Mouse (Mus musculus) left cerebral cortex, postnatal 36 days (tissue): ENCODE results near the gene Cobll1. TPM values are rescaled to one million over a fixed set of nuclear protein-coding genes. Genes with fewer than 3 reads are reported as not detected.
A peak's percentile ranks its signal among the peaks of the same experiment; 100 is the strongest.

Experiments used
- DNase-seq, 2 experiments: peaks; one replicate each; pipeline ENCODE4 v3.0.0; 2021 to 2022; ENCODE audit warnings: low spot score in 2 of 2, mixed read lengths in 1 of 2
- intact Hi-C: fragments of 180-260 bp; cut with DNase I; formaldehyde crosslinking; loops from one replicate; pipeline ENCODE4 v1.15.1; 2025
- total RNA-seq, 2 experiments: library from RNA; stranded (reverse); gene quantifications; 2 replicates each; pipeline ENCODE4 v1.2.3; 2021

Cobll1 gene
- total RNA-seq, 2 experiments from 2014 or later = 6.3 to 8.1 TPM

GRCm38 (mm10) chr2:65170693-65171456, 68.3 kb downstream of the Cobll1 start:
- intact Hi-C loops = no loop called here
- no peak for DNase-seq

DNA sequence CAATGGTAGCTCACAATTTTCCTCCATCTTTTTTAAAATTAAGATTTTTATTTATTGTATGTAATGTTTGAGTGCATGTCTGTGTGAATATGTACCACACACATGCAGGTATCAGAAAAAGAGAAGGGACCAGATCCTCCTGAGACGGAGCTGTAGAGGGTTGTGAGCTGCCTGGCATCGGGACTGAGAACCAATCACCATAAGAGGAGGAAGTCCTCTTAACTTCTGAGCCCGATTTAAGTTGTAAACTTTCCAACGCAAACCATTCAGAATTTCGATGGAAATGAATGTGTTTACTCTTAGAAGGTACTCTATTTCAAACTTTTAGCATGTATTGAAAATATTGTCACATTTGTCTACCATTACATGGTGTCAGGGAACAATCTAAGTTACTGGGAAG, 68.9 kb downstream of the Cobll1 start:
- intact Hi-C loops = no loop called here
- DNase-seq = no peak

GRCm38 (mm10) chr2:65163990-65164389, 75.2 kb downstream of the Cobll1 start:
- intact Hi-C loops = no loop called here
- DNase-seq = no peak

DNA sequence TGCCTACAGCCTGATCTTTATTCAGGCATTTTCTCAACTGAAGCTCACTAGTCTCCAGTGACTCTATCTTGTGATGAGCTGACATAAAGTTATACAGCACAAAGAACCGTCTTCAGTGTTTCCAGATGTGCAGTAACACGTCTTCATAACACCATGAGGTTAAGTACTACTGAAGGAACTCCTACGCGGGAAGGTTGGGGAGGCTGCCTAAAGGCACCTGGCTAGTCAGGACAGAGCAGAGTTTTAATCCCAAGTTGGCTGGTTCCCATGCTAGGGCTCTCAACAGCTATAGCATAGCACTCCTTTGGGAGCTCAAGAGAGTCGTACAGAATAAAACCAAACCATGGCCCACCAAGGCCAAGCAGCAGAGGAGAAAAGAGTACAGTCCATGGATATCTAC, 76.6 kb downstream of the Cobll1 start:
- no peak for DNase-seq
- intact Hi-C loops = no loop called here

DNA sequence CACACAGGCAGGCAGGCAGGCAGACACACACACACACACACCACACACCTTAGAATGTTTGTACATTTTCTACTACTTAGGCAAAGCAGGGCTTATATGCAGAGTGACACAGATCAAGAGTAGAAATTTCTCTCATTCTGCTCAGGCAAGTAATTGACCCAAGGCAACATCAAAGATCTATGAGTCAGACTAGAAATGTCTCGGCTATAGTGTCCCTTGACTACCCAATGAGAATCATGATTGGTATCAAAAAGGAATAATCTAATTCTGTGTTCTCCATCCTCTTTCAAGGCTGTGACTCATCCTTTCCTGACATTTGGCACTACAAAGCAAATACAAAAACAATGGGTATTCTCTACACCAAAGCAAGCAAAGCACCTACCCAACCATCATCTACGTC, 77.5 kb downstream of the Cobll1 start:
- intact Hi-C loops = no loop called here
- no peak for DNase-seq

GRCm38 (mm10) chr2:65157981-65158651, 81.1 kb downstream of the Cobll1 start:
- intact Hi-C loops = no loop called here
- no peak for DNase-seq

- DNase-seq = no peak
- intact Hi-C loops = no loop called here
Observed at GRCm38 (mm10) chr2:65157325-65157724, 81.9 kb downstream of the Cobll1 start.

DNA sequence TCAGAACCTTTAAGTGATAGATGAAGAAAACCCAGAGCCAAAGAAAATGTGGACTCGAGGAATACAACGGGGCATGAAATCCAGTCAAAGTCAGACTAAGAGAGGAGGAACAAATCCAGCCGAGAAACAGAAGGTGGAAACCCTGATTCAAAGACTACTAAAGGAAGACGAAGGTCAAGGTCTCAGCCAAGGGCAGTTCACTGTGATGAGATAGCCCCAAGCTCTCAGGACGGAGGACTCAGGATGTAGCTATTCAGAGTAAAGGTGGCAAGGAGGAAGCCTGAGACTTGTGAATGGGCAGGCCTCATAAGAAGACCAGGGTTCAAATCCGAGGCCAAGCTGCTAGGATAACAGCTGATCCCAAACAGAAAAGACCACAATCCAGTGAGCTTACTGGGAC, 90.3 kb downstream of the Cobll1 start:
- intact Hi-C loops = no loop called here
- no peak for DNase-seq

DNA sequence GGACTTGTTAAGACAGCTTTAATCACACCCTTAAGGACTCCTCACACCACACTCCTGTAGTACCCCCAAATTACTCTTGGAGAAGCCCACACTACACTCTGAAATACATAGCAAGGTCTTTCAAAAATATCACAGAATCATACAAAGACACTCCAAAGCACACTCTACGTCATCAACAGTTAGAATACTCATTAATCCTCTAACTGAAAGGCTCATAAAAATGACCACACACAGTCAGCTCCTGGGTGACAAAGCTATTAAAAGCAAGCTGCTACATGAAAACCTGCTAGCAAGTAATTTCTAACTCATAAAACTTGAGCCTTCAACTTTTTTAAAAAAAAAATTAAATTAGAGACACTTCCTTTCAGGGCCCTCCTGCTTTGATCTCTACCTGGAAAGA, 91.8 kb downstream of the Cobll1 start:
- no peak for DNase-seq
- intact Hi-C loops = no loop called here

- intact Hi-C loops = loop anchor here (1.0 kb wide), 1 partner anchor 192 kb away; no protein-coding TSS in a partner anchor
- no peak for DNase-seq
Observed at GRCm38 (mm10) chr2:65145421-65146117, 93.6 kb downstream of the Cobll1 start.

DNA sequence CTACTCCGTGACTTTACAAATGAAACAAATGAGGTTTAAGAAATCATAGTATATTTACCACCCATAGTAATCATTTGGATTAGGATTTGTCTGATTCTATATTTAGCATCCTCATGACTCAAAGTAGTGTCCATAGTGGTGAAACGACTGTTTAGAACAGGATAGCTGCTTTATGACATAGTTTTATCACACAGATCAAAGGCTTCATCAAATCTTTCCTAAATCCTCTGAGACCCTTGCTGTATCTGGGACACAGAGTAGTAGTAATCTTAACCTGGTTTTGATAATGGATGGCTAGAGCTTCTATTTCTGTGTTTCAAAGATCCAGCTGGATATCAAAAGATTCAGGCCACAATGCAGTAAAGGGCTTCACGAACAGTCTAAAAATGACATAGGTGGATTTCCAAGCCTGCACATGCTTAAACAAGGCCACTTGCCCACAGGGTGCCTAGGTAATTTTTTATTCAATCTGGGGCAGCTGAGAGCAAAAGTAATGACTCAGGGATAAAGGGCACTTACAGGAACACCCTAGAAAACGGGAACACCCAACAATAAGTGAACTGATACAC, 98.0 kb downstream of the Cobll1 start:
- DNase-seq = no peak
- intact Hi-C loops = no loop called here

GRCm38 (mm10) chr2:65140330-65140922, 98.8 kb downstream of the Cobll1 start:
- intact Hi-C loops = no loop called here
- DNase-seq = no peak

DNA sequence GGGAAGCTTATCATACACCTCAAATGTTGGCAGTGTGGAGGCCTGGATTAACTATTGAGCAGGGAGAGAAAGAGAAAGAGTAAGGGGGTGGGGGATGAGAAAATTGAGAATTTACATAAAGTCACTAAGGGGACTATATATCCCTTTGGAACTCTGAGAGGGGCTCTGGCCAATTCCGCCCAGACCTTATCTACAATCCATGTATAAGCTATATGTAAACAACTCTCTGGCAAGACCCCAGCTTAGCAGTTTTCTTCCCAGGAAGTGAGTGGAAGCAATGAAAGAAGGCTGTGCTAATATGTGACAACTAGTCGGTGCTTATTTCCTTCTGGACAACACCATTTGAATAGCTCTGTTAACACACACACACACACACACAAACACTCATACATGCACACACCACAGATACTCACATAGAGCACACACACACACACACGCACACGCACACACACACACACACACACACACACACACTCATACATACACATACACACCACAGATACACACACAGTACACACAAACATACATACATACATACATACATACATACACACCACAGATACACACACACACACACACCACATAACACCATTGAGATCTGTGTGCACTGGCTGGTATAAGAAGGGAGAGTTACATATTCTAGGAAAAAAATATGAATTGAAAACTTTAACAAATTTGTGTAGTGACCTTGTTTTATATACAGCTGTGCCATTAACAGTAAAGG, 99.4 kb downstream of the Cobll1 start:
- no peak for DNase-seq
- intact Hi-C loops = no loop called here

- intact Hi-C loops = no loop called here
- no peak for DNase-seq
Observed at GRCm38 (mm10) chr2:65138992-65139391, 100.2 kb downstream of the Cobll1 start.

DNA sequence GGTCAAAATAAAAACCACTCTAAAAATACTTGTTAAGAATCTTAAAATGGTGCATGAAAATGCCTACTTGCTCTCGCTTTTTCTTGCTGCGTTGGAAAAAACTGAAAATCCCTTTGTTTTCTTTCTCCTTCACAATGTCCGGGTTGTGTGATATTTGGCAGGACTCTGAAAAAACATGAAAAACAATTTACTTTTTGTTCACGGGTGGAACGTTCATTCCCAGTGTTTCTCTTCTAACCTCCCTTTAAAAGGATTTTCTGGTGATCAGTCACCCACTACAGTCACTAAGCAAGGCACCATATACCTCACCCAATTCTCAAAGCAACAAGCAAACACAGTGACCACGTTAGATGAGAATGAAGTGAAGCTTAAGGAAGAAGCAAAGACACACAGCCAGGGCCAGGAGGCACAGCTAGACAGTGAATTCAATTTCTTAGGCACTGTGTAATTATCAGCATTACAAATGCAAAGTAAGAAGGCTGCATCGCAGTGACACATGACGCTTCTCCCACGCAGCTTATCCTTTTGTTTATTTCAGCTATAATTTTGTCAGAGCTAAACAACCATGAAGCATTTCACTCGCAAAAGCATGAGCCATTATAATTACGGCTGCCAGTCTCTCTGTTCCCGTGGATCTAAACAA, 112.9 kb downstream of the Cobll1 start:
- intact Hi-C loops = no loop called here
- no peak for DNase-seq

GRCm38 (mm10) chr2:65123702-65124101, 115.5 kb downstream of the Cobll1 start:
- intact Hi-C loops = loop anchor here (5.0 kb wide), 1 partner anchor 156 kb away; no protein-coding TSS in a partner anchor
- no peak for DNase-seq

GRCm38 (mm10) chr2:65121435-65121834, 117.8 kb downstream of the Cobll1 start:
- intact Hi-C loops = loop anchor here (2.0 to 5.0 kb wide), 2 partner anchors 99 to 154 kb away; no protein-coding TSS in a partner anchor
- DNase-seq = peak in 1 of 2 experiments; percentile 25

DNA sequence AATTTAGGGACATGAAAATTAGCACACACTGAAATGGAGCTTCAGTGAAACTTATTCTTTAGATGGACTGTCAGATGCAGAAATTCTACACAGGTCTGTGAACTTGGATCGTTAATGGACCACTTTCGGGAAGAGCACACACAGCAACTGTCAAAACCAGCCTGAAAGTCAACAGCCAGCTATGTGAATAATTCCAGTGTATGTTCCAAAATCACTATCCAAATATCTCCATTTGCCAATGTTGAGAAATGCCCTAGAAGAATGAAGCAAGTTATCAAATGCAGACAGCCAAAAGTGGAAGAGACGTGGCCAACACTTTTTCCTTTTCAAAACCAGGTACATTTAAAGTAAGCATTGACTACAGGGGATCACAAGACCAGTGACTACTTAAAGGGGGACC, 118.2 kb downstream of the Cobll1 start:
- no peak for DNase-seq
- intact Hi-C loops = loop anchor here (2.0 to 5.0 kb wide), 2 partner anchors 98 to 154 kb away; no protein-coding TSS in a partner anchor

DNA sequence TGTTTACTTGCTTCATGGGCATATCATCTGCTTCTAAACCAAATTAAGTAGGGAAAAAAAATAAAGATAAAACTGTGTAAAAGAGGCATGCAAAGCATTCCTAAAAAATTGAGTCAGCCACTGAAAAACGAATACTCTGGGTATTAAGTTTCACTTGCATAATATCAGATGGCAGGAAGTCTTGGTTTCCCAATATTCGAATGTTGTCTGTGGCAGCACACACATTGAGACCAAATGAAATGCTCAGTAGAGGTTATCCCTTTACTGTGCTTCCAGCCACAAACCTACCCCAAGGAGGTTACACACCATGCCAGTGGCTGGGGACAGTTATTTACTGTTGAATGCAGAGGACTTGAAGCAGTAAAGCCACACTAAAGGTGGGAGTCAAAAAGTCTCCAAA, 119.1 kb downstream of the Cobll1 start:
- DNase-seq = no peak
- intact Hi-C loops = loop anchor here (2.0 to 5.0 kb wide), 2 partner anchors 97 to 153 kb away; no protein-coding TSS in a partner anchor
